Mouse (Mus musculus): ENCODE results near the gene Gm20388. TPM values are rescaled to one million over a fixed set of nuclear protein-coding genes. Genes with fewer than 3 reads are reported as not detected.

Gm20388 gene
- polyA plus RNA-seq, 1 experiment: 59.3 TPM

DNA sequence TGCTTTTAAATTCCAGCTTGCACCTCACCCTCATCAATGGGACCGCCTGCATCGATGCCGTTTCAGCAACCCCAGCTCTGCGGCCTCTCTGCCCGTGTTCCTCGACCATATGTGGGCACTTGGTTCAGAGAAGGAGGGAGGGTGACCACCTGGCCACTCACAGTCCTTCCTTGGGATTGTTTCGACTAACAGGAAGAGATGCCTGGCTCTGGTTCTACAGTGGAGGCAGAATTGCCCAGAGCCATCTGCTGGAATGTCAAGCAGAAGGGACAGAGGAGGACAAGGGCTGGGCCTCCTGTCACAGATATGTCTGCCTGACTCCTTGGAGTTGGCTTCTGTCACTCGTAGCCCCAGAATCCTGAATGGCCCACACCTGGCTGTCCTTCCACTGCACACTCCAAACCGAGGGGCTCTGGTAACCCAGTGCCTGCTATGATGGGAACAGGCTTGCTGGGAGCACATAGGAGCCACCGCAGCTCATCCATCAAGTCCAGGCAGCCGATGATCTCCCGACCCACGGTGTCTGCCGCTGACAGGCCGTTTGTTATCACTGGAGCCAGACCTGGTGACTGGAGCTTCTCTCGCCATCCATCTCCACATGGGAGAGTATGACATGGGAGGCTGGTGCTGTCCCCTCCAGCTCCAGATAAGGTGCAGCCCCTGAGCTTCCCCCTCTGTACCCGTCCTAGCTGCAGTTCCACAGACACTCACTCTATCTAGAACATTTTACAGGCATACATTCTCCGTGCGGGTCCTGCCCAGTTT, 2774.6 kb downstream of the Gm20388 start:
- no peak for DNase-seq (ENCODE audit: low read depth)
- no peak for TF ChIP-seq POLR2A (IDR thresholded peaks at IDR 0.05; ENCODE audit: borderline replicate concordance, extremely low read depth, insufficient read depth, insufficient read length, poor library complexity, severe bottlenecking)
- no peak for TF ChIP-seq CTCF (IDR thresholded peaks at IDR 0.05; ENCODE audit: borderline replicate concordance, extremely low read depth, insufficient read depth, insufficient read length)

DNA sequence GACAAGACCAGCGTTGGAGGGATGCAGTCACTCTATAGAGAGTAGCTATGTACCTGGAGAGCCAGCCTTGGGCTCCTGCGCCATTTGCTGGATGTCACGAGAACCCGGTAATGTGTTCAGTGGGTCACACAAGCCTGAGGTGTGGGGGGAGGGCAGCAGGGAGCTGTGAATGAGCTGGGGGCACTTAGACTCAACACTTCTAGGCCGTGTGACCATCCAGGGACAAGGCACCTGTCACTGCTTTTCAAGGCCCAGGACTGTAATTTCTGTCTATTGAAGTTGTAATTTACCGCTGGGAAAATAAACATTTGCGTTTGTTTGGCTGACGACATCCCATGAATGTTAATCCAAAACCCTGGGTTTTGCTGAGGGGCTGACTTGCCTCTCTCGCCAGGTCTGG, 2776.2 kb downstream of the Gm20388 start:
- DNase-seq (ENCODE audit: low read depth): peak; percentile 64
- TF ChIP-seq CTCF (IDR thresholded peaks at IDR 0.05; ENCODE audit: borderline replicate concordance, extremely low read depth, insufficient read depth, insufficient read length) (no peak), POLR2A (IDR thresholded peaks at IDR 0.05; ENCODE audit: borderline replicate concordance, extremely low read depth, insufficient read depth, insufficient read length, poor library complexity, severe bottlenecking) (no peak)

DNA sequence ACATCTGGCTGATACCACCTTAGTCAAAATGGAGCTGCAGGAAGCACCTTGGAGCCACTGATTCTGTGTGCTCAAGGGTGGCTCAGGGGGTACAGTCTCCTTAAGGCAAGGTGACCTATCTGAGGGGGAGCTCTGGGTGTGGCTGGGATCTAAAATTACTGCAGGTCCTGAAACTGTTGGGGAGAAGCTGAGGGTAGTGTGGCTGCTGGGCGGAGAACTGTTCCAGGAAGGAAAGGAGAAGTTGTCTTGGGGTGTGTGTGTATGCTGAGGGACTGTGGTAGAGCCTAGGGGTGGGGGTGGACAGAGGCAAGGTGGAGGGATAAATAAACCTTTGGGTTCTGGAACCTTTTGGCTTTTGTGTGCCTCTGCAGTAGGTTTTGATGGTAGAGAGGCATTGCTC, 2778.7 kb downstream of the Gm20388 start:
- no peak for DNase-seq (ENCODE audit: low read depth)
- no peak for TF ChIP-seq POLR2A (IDR thresholded peaks at IDR 0.05; ENCODE audit: borderline replicate concordance, extremely low read depth, insufficient read depth, insufficient read length, poor library complexity, severe bottlenecking)
- no peak for TF ChIP-seq CTCF (IDR thresholded peaks at IDR 0.05; ENCODE audit: borderline replicate concordance, extremely low read depth, insufficient read depth, insufficient read length)

DNA sequence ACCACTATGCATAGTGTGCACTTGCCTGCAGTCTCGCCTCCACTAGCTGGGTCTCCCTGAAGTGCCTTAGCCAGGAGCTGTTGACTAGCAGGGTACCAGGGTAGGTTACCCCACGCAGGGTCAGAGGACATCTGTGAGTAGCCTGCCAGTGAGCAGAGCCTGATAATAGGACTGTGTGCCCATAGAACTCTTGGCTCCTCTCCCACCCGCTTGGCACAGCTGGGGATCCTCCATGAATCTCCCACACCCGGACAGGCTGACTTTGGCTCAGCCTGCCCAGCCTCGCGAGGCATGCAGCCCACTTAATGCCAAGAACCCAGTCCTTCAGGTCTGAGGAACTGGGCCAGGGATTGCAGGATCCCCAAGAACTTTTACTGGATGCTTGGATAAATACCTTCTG, 2780.4 kb downstream of the Gm20388 start:
- no peak for TF ChIP-seq CTCF (IDR thresholded peaks at IDR 0.05; ENCODE audit: borderline replicate concordance, extremely low read depth, insufficient read depth, insufficient read length)
- no peak for TF ChIP-seq POLR2A (IDR thresholded peaks at IDR 0.05; ENCODE audit: borderline replicate concordance, extremely low read depth, insufficient read depth, insufficient read length, poor library complexity, severe bottlenecking)
- peak; percentile 49 for DNase-seq (ENCODE audit: low read depth)

DNA sequence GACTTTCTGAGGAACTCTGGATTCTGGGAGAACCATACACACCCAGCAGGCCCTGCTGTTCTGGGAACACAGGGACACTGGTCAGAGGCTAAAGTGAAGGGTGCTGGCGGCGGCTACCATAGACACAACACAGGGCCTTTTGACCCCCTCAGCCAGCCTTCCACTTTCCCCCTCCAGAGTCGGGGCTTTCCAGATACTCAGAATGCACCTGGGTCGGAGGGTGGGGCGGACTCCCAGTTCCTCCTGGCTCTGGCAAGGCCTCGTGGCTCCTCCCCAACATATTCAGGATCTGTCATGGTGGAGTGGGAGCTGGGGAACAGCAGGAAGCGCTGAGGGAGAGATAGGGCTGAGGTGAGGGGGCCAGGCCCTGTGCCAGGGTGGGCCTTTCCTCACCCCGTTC, 2781.5 kb downstream of the Gm20388 start:
- TF ChIP-seq CTCF (IDR thresholded peaks at IDR 0.05; ENCODE audit: borderline replicate concordance, extremely low read depth, insufficient read depth, insufficient read length) (no peak), POLR2A (IDR thresholded peaks at IDR 0.05; ENCODE audit: borderline replicate concordance, extremely low read depth, insufficient read depth, insufficient read length, poor library complexity, severe bottlenecking) (no peak)

DNA sequence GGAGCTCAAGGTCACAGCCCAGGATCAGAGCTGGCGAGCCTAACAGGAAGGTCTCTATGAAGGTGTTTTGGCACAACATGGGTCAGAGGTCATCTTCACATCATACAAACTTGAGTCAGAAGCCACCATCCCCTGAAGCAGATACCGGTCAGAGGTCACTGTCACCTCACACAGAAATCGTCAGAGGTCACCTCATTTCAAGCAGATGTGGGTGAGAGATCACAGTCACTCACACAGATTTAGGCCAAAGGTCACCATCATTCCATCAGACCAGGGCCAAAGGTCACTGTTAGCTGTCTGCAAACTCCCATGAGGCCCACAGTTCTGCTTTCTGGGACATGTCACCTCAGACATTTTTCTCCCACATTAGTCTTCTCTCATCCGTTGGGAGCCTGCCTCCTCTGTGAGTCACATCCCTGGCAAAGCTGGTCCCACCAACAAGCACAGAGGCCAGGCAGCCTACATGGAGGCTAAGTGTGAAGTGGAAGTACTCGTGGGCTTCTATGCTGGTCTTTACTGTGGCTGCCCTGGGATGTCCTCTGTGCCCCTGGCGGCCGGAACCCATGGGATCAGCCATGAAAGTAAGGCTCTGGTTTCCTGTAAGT, 2784.9 kb downstream of the Gm20388 start:
- no peak for TF ChIP-seq POLR2A (IDR thresholded peaks at IDR 0.05; ENCODE audit: borderline replicate concordance, extremely low read depth, insufficient read depth, insufficient read length, poor library complexity, severe bottlenecking)
- TF ChIP-seq CTCF (IDR thresholded peaks at IDR 0.05; ENCODE audit: borderline replicate concordance, extremely low read depth, insufficient read depth, insufficient read length): no peak
- no peak for DNase-seq (ENCODE audit: low read depth)

More for the DNA sequence above, 2781.5 kb downstream of the Gm20388 start:
- no peak for DNase-seq (ENCODE audit: low read depth)

DNA sequence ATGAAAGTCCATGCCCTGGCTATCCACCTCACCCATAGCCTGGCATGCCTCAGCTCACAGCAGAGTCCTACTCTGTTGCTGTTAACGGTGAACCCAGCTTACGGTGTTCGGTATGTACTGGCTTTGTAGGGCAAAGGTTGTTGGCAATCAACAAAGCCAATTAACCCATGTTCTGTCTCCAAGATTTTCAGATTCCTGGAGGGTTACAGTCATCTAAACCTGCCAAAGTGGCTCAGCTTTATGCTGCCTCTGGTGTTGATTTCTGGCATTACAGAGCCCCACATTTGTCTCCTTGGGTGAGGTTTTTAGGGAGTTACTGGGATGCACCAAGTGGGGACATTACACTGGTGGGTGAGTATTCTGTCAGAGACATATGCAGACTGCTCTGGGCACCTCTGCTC, 2786.5 kb downstream of the Gm20388 start:
- TF ChIP-seq CTCF (IDR thresholded peaks at IDR 0.05; ENCODE audit: borderline replicate concordance, extremely low read depth, insufficient read depth, insufficient read length): peak; percentile 57; the same call in 1 of the 2 replicates
- TF ChIP-seq POLR2A (IDR thresholded peaks at IDR 0.05; ENCODE audit: borderline replicate concordance, extremely low read depth, insufficient read depth, insufficient read length, poor library complexity, severe bottlenecking): no peak
- no peak for DNase-seq (ENCODE audit: low read depth)

DNA sequence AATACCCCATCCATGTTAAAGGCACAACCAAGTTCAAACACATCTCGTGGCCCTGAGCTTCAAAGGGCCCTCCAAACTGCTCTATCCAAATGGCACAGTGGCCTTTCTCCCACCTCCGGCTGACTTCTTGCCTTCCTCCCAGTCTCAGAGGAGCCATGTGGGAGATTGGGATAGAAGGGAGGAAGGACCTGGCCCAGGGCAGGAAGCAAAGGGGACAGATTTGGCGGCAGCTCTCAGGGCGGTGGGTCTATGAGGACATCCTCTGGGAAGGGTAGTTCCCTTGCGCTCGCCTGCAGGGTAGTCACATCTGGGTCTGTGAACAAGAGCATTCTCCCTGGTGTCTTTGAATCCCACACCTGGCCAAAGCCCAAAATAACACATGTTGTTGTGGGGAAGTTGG, 2786.9 kb downstream of the Gm20388 start:
- DNase-seq (ENCODE audit: low read depth): no peak
- TF ChIP-seq POLR2A (IDR thresholded peaks at IDR 0.05; ENCODE audit: borderline replicate concordance, extremely low read depth, insufficient read depth, insufficient read length, poor library complexity, severe bottlenecking): no peak
- TF ChIP-seq CTCF (IDR thresholded peaks at IDR 0.05; ENCODE audit: borderline replicate concordance, extremely low read depth, insufficient read depth, insufficient read length): no peak

DNA sequence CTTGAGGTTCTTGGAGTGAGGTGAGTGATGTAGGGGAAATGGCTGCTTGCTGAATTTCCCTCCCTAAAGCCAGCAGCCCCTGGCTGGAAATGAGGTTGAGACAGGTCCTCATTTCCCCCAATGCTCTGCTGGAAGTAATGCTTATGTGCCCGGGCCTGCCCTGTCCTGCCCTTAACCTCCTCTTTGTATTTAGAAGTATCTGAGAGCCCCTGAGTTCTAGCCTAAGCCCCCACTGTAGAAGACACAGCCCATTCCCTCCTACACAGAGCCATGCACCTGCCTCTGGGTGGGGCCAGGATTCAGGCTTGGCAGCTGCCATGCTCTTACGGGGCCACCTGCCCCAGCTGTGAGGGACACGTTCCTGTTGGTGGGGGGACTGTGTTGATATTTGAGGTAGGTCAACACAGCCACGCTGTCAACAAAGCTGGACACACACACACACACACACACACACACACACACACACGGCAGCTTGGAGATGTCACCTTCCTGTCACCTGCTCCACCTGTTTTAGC, 2787.7 kb downstream of the Gm20388 start:
- TF ChIP-seq CTCF (IDR thresholded peaks at IDR 0.05; ENCODE audit: borderline replicate concordance, extremely low read depth, insufficient read depth, insufficient read length): no peak
- no peak for TF ChIP-seq POLR2A (IDR thresholded peaks at IDR 0.05; ENCODE audit: borderline replicate concordance, extremely low read depth, insufficient read depth, insufficient read length, poor library complexity, severe bottlenecking)
- no peak for DNase-seq (ENCODE audit: low read depth)

DNA sequence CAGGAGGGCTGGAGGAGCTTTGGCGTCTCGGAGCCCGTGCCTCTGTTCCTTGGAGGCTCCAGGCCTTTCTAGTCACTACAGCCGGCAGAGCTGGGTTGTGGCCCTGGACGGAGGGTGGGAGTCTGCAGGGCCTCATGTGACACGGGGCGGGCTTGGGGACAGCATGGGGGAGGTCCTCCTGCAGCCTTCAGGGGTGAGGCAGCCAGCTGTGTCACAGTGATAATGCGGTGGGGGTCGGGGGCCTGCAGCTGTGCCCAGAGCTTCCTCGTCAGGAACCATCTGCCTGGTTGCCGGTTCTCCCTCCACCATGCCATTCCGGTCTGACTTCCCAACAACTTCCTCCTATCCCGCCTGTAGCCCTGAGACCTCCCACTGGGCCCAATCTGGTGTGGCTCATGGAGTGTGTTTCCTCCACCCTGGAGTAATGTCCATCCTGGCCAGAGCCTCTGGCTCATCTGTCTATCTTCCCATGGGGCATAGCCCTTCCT, 2788.4 kb downstream of the Gm20388 start, which contains the start of gene Cbfa2t3:
Cbfa2t3 (minus strand) TSS at position 105 of the 488 bp plus-strand sequence.
- no peak for TF ChIP-seq CTCF (IDR thresholded peaks at IDR 0.05; ENCODE audit: borderline replicate concordance, extremely low read depth, insufficient read depth, insufficient read length)
- no peak for TF ChIP-seq POLR2A (IDR thresholded peaks at IDR 0.05; ENCODE audit: borderline replicate concordance, extremely low read depth, insufficient read depth, insufficient read length, poor library complexity, severe bottlenecking)
- peak; percentile 6 for DNase-seq (ENCODE audit: low read depth)

DNA sequence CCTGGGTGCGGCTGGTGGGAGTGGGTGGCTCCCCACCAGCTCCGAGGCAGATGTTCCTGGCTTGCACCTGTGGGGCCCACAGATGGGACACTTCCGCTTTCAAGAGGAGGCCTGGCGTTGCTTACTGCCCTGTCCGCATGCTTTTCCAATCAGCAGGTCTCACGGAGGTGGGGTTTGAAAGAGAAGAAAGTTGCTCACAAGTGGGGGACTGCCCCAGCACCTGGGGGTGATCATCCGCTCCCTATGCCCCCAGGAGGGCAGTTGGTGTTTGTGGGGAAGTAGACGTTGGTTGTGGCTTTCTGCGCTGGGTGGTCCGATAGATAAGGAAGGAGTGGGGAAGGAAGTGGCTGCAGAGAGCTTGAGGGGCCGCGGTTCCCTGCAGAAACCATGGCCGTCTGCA, 2790.0 kb downstream of the Gm20388 start:
- DNase-seq (ENCODE audit: low read depth): no peak
- TF ChIP-seq POLR2A (IDR thresholded peaks at IDR 0.05; ENCODE audit: borderline replicate concordance, extremely low read depth, insufficient read depth, insufficient read length, poor library complexity, severe bottlenecking) (no peak), CTCF (IDR thresholded peaks at IDR 0.05; ENCODE audit: borderline replicate concordance, extremely low read depth, insufficient read depth, insufficient read length) (no peak)

Measured in brain, embryonic 14.5 days (tissue).